Mouse (Mus musculus) hindbrain, embryonic 11.5 days (tissue): ENCODE measurements around the gene Tmem268. TPM values are rescaled to one million over a fixed set of nuclear protein-coding genes. Genes with fewer than 3 reads are reported as not detected.

Source experiments
- ATAC-seq: fragments of 200-750 bp; cut with Nextera tagmentation; 2 replicates; pipeline ENCODE4 v1.8.0; 2017; ENCODE audit warnings: mild to moderate bottlenecking, moderate TSS enrichment, moderate library complexity; ENCODE audit not compliant: low FRiP score
- DNase-seq: peaks from one replicate; pipeline ENCODE4 v3.0.0-alpha.2; 2015; ENCODE audit warnings: low spot score
- H3K27ac ChIP-seq: fragments of 300-500 bp; sonication (generic); 2 replicates; pipeline ENCODE4 v1.5.1; 2014; ENCODE audit warnings: mild to moderate bottlenecking, low read depth, low read length
- H3K27me3 ChIP-seq: fragments of 300-500 bp; sonication (generic); 2 replicates; pipeline ENCODE4 v1.6.1; 2014; ENCODE audit warnings: mild to moderate bottlenecking, low read length, moderate library complexity, mixed read lengths; ENCODE audit not compliant: control insufficient read depth, insufficient read depth
- H3K36me3 ChIP-seq: fragments of 300-500 bp; sonication (generic); 2 replicates; pipeline ENCODE4 v1.6.1; 2014; ENCODE audit warnings: mild to moderate bottlenecking, low read length, moderate library complexity, mixed read lengths; ENCODE audit not compliant: control insufficient read depth, insufficient read depth
- H3K4me1 ChIP-seq: fragments of 300-500 bp; sonication (generic); replicated peaks from 2 replicates; pipeline ENCODE4 v1.6.1; 2014; ENCODE audit warnings: low read length, mixed read lengths; ENCODE audit not compliant: control insufficient read depth, insufficient read depth
- H3K4me2 ChIP-seq: fragments of 300-500 bp; sonication (generic); replicated peaks from 2 replicates; pipeline ENCODE4 v1.6.1; 2014; ENCODE audit warnings: mild to moderate bottlenecking, low read depth, low read length
- H3K4me3 ChIP-seq: fragments of 300-500 bp; sonication (generic); 2 replicates; pipeline ENCODE4 v1.5.1; 2014; ENCODE audit warnings: low read depth, low read length
- H3K9ac ChIP-seq: fragments of 300-500 bp; sonication (generic); 2 replicates; pipeline ENCODE4 v1.6.1; 2014; ENCODE audit warnings: low read depth, low read length
- H3K9me3 ChIP-seq: fragments of 300-500 bp; sonication (generic); 2 replicates; pipeline ENCODE4 v1.6.1; 2016; ENCODE audit warnings: low read length; ENCODE audit not compliant: control insufficient read depth
- WGBS: fragments of 180-500 bp; shearing (Covaris S2); extraction: QIAGEN DNeasy Blood & Tissue Kit; methylation state at CpG from one replicate; pipeline ENCODE4 v1.1.7; 2014; 5-methylcytosine and 5-hydroxymethylcytosine counted together
- polyA plus RNA-seq: library from polyadenylated mRNA; unstranded; fragments of >200 nt; fragmentation: Nextera tagmentation; extraction: Ambion mirVana; gene quantifications from 2 replicates; pipeline ENCODE4 v1.2.1, GENCODE M21; 2014

Gene Tmem268
- polyA plus RNA-seq, 1 experiment from 2014 or later = 4.7 TPM

GRCm38 (mm10) chr4:63561861-63562675, 3.5 kb downstream of the Tmem268 start:
- WGBS = 80% methylated on average over 7 of the region's 7 CpGs
- no peaks in the 10 kb centered on the region for H3K4me1 ChIP-seq

GRCm38 (mm10) chr4:63562742-63563141, 4.2 kb downstream of the Tmem268 start:
- 83% methylated on average over 4 of the region's 4 CpGs for WGBS
- H3K9ac ChIP-seq = no peak overlapping the region
- no peak for ATAC-seq

More at GRCm38 (mm10) chr4:63561861-63562675, 3.5 kb downstream of the Tmem268 start:
- DNase-seq (no peak), ATAC-seq (no peak)
- Histone ChIP-seq H3K9me3 (no peaks in the 10 kb centered on the region), H3K9ac (no peak overlapping the region), H3K27me3 (no peaks in the 10 kb centered on the region), H3K4me2 (no peak overlapping the region), H3K36me3 (no peaks in the 10 kb centered on the region), H3K27ac (no peak overlapping the region), H3K4me3 (no peak overlapping the region)

GRCm38 (mm10) chr4:63567712-63568390, 9.3 kb downstream of the Tmem268 start:
- Histone ChIP-seq H3K27me3 (no peaks in the 10 kb centered on the region), H3K4me1 (peaks cover 3% of the 10 kb centered on the region), H3K36me3 (no peaks in the 10 kb centered on the region), H3K27ac (no peak overlapping the region), H3K4me3 (no peak overlapping the region), H3K9ac (no peak overlapping the region), H3K9me3 (no peaks in the 10 kb centered on the region), H3K4me2 (no peak overlapping the region)
- ATAC-seq = no peak
- WGBS = 88% methylated on average over 9 of the region's 10 CpGs
- DNase-seq = no peak

More at GRCm38 (mm10) chr4:63562742-63563141, 4.2 kb downstream of the Tmem268 start:
- no peak overlapping the region for H3K27ac ChIP-seq
- no peak overlapping the region for H3K4me2 ChIP-seq
- H3K4me3 ChIP-seq = no peak overlapping the region
- DNase-seq = no peak
- H3K27me3 ChIP-seq = no peaks in the 10 kb centered on the region
- H3K9me3 ChIP-seq = no peaks in the 10 kb centered on the region
- H3K4me1 ChIP-seq = no peaks in the 10 kb centered on the region
- H3K36me3 ChIP-seq = no peaks in the 10 kb centered on the region

GRCm38 (mm10) chr4:63569322-63569721, 10.7 kb downstream of the Tmem268 start:
- no peaks in the 10 kb centered on the region for H3K27me3 ChIP-seq
- 84% methylated on average over 8 of the region's 8 CpGs for WGBS
- ATAC-seq = no peak
- no peaks in the 10 kb centered on the region for H3K36me3 ChIP-seq
- no peak for DNase-seq
- no peak overlapping the region for H3K9ac ChIP-seq
- H3K27ac ChIP-seq = no peak overlapping the region
- no peak overlapping the region for H3K4me3 ChIP-seq
- H3K4me2 ChIP-seq = no peak overlapping the region
- no peaks in the 10 kb centered on the region for H3K9me3 ChIP-seq
- H3K4me1 ChIP-seq = peaks cover 3% of the 10 kb centered on the region

GRCm38 (mm10) chr4:63570208-63570781, 11.7 kb downstream of the Tmem268 start:
- H3K36me3 ChIP-seq = no peaks in the 10 kb centered on the region
- H3K9me3 ChIP-seq = no peaks in the 10 kb centered on the region
- H3K4me3 ChIP-seq = no peak overlapping the region
- H3K4me1 ChIP-seq = peaks cover 3% of the 10 kb centered on the region
- H3K4me2 ChIP-seq = no peak overlapping the region
- no peak overlapping the region for H3K27ac ChIP-seq
- no peaks in the 10 kb centered on the region for H3K27me3 ChIP-seq
- DNase-seq = no peak
- ATAC-seq = no peak
- WGBS = 22% methylated on average over 7 of the region's 7 CpGs
- no peak overlapping the region for H3K9ac ChIP-seq

- Histone ChIP-seq H3K4me1 (peaks cover 3% of the 10 kb centered on the region), H3K4me3 (no peak overlapping the region), H3K9ac (no peak overlapping the region), H3K27ac (no peak overlapping the region), H3K36me3 (no peaks in the 10 kb centered on the region), H3K27me3 (no peaks in the 10 kb centered on the region), H3K4me2 (no peak overlapping the region), H3K9me3 (no peaks in the 10 kb centered on the region)
- no peak for DNase-seq
- WGBS = 93% methylated on average over 5 of the region's 5 CpGs
- no peak for ATAC-seq
Measured at GRCm38 (mm10) chr4:63572621-63573020, 14.0 kb downstream of the Tmem268 start.

- no peak overlapping the region for H3K4me3 ChIP-seq
- ATAC-seq (peak; percentile 29), DNase-seq (no peak)
- no peak overlapping the region for H3K9ac ChIP-seq
- no peaks in the 10 kb centered on the region for H3K9me3 ChIP-seq
- no peaks in the 10 kb centered on the region for H3K27me3 ChIP-seq
- H3K36me3 ChIP-seq = no peaks in the 10 kb centered on the region
- no peak overlapping the region for H3K4me2 ChIP-seq
- 90% methylated on average over 14 of the region's 14 CpGs for WGBS
- H3K27ac ChIP-seq = no peak overlapping the region
- H3K4me1 ChIP-seq = 0 out of 2 replicates have a peak, but pooled peaks cover 3% of the 10 kb centered on the region
Measured at GRCm38 (mm10) chr4:63579649-63580048, 21.1 kb downstream of the Tmem268 start.

- Histone ChIP-seq H3K4me2 (no peak overlapping the region), H3K4me1 (0 out of 2 replicates have a peak, but pooled peaks cover 3% of the 10 kb centered on the region), H3K9me3 (no peaks in the 10 kb centered on the region), H3K9ac (no peak overlapping the region), H3K27ac (no peak overlapping the region), H3K36me3 (no peaks in the 10 kb centered on the region), H3K27me3 (no peaks in the 10 kb centered on the region), H3K4me3 (no peak overlapping the region)
- 23% methylated on average over 6 of the region's 6 CpGs for WGBS
- DNase-seq = peak; percentile 73
- peak; percentile 80 for ATAC-seq
Measured at GRCm38 (mm10) chr4:63580078-63580477, 21.5 kb downstream of the Tmem268 start.
